Mouse (Mus musculus) stomach, postnatal 0 days (tissue): ENCODE results near the gene Notch4. TPM values are rescaled to one million over a fixed set of nuclear protein-coding genes. Genes with fewer than 3 reads are reported as not detected.
"Not testable (repeated sequence)": the region's sequence is repeated elsewhere in the genome, so short reads cannot be mapped to it uniquely, and the experiment has no call there.

ENCODE experiments used
- ATAC-seq: fragments of 200-750 bp; cut with Nextera tagmentation; 2 replicates; pipeline ENCODE4 v1.8.0; 2017; ENCODE audit not compliant: low FRiP score, low TSS enrichment
- DNase-seq: peaks from one replicate; pipeline ENCODE4 v3.0.0-alpha.2; 2016; ENCODE audit warnings: low spot score
- H3K27ac ChIP-seq: fragments of 300-500 bp; sonication (generic); replicated peaks from 2 replicates; pipeline ENCODE4 v1.5.1; 2014; ENCODE audit warnings: mild to moderate bottlenecking, control low read depth
- H3K27me3 ChIP-seq: fragments of 300-500 bp; sonication (generic); 2 replicates; pipeline ENCODE4 v1.6.1; 2014; ENCODE audit warnings: low read length; ENCODE audit not compliant: control insufficient read depth, insufficient read depth
- H3K36me3 ChIP-seq: fragments of 300-500 bp; sonication (generic); 2 replicates; pipeline ENCODE4 v1.6.1; 2014; ENCODE audit warnings: low read length, mixed read lengths; ENCODE audit not compliant: control insufficient read depth, insufficient read depth
- H3K4me1 ChIP-seq: fragments of 300-500 bp; sonication (generic); replicated peaks from 2 replicates; pipeline ENCODE4 v1.6.1; 2014; ENCODE audit warnings: antibody characterized with exemption; ENCODE audit not compliant: control insufficient read depth, insufficient read depth
- H3K4me2 ChIP-seq: fragments of 300-500 bp; sonication (generic); replicated peaks from 2 replicates; pipeline ENCODE4 v1.6.1; 2014; ENCODE audit warnings: low read depth, mild to moderate bottlenecking, control low read depth, moderate library complexity
- H3K4me3 ChIP-seq: fragments of 300-500 bp; sonication (generic); 2 replicates; pipeline ENCODE4 v1.5.1; 2014; ENCODE audit warnings: low read depth, low read length, control low read depth
- H3K9ac ChIP-seq: fragments of 300-500 bp; sonication (generic); 2 replicates; pipeline ENCODE4 v1.6.1; 2014; ENCODE audit warnings: mild to moderate bottlenecking, low read length, control low read depth, mixed read lengths
- H3K9me3 ChIP-seq: fragments of 300-500 bp; sonication (generic); 2 replicates; pipeline ENCODE4 v1.6.1; 2016; ENCODE audit warnings: low read length; ENCODE audit not compliant: control insufficient read depth
- CTCF ChIP-seq: IDR thresholded peaks from 2 replicates; pipeline ENCODE4 v1.5.1; 2016; ENCODE audit warnings: antibody characterized with exemption, low read depth, mild to moderate bottlenecking, moderate library complexity
- EP300 ChIP-seq: optimal IDR thresholded peaks from 2 replicates; pipeline ENCODE3; 2016; ENCODE audit warnings: antibody characterized with exemption
- WGBS: fragments of 180-500 bp; shearing (Covaris S2); extraction: QIAGEN DNeasy Blood & Tissue Kit; methylation state at CpG from one replicate; pipeline ENCODE4 v1.1.7; 2014; 5-methylcytosine and 5-hydroxymethylcytosine counted together
- polyA plus RNA-seq: library from polyadenylated mRNA; unstranded; fragments of >200 nt; fragmentation: Nextera tagmentation; extraction: Ambion mirVana; gene quantifications from 2 replicates; pipeline ENCODE4 v1.2.1, GENCODE M21; 2015

Notch4 gene
- 2.4 and 3.1 TPM in 2 replicates for polyA plus RNA-seq

DNA sequence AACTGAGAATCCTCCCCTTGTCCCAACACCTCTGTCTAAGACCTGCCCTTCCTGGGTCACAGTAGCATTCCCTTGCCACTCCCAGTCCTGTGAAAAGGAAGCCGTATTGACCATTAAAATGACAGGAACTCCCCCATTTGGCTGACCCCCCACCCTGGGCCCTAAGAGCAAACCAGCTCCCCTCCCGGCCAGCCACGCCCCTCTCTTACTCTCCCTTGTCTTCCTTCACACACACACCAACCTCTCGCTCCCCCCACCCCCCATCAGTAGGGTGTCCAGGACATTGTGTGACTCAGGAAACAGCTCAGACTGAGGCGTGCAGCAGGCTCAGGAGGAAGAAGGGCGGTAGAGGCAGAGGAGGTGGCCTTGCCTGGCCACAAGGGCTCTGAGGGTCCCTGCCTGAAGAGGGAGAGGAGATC is at the start of gene Notch4:
Gene Notch4, plus strand, starts transcription at position 266 of the 419 bp plus-strand sequence.
- Histone ChIP-seq H3K27me3 (no peaks in the 10 kb centered on the region), H3K4me1 (peaks cover 3% of the 10 kb centered on the region; the same call in 1 of the 2 replicates), H3K36me3 (no peaks in the 10 kb centered on the region), H3K4me2 (peak within 1 kb of the TSS; percentile 34), H3K9me3 (no peaks in the 10 kb centered on the region), H3K9ac (peak within 1 kb of the TSS; percentile 41; the same call in 1 of the 2 replicates), H3K4me3 (peak within 1 kb of the TSS; percentile 8; the same call in 1 of the 2 replicates), H3K27ac (peak within 1 kb of the TSS; percentile 76)
- TF ChIP-seq CTCF (no peak; the same call in 1 of the 2 replicates), EP300 (no peak)
- peak; percentile 63 for ATAC-seq
- WGBS: 17% methylated on average over 6 of the region's 6 CpGs
- peak; percentile 52 for DNase-seq

DNA sequence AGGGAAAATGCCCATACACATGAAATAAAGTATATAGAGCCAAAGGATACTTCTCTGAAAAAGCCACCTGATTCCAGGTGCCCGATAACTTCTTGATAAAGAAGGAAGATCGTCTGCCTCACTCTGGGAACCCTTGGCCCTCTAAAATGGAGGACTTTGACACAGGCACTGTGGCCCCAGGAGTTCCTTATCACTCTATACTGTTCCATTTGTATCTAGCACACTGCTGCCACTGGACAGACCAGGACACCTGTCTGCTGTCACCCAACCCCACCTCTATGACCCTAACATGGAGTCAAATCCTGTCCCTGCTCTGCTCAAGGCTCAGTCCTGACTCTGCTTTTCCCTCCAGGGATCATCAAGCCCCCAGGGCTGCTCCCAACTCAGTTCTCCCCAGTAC is 47.6 kb upstream of the Notch4 start:
- ATAC-seq: no peak
- DNase-seq: no peak
- Histone ChIP-seq H3K4me3 (no peak overlapping the region), H3K4me1 (no peaks in the 10 kb centered on the region), H3K9me3 (no peaks in the 10 kb centered on the region), H3K36me3 (no peaks in the 10 kb centered on the region), H3K9ac (no peak overlapping the region), H3K27me3 (no peaks in the 10 kb centered on the region), H3K27ac (no peak overlapping the region), H3K4me2 (no peak overlapping the region)
- 75% methylated on average over 2 of the region's 2 CpGs for WGBS
- TF ChIP-seq CTCF (no peak), EP300 (no peak)

DNA sequence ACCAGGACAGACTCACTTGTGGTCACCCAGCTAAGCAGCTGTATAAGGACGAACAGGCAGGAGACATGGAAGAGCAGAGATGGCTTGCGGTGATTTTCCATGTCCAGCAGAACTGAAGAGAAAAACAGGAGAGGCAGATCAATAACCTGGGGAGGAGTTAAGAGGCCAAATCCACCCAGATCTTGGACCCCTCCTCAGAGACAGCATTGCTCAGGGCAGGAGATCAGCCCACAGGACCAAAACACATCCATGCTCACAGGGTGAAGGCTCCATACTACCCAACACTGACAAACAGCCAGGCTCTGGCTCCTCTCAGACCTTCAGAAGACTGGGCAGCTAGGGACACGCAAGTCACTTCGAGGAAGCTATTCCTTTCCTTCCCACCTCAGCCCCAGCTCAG is 46.8 kb upstream of the Notch4 start, which contains the start of gene Btnl6:
Gene Btnl6, minus strand, starts transcription at position 101 of the 400 bp plus-strand sequence.
- H3K27ac ChIP-seq: no peak within 1 kb of the TSS
- H3K4me2 ChIP-seq: no peak within 1 kb of the TSS
- no peak within 1 kb of the TSS for H3K9ac ChIP-seq
- WGBS: 86% methylated on average over 4 of the region's 4 CpGs
- H3K4me1 ChIP-seq: no peaks in the 10 kb centered on the region
- DNase-seq (no peak), ATAC-seq (no peak)
- H3K27me3 ChIP-seq: no peaks in the 10 kb centered on the region
- TF ChIP-seq CTCF (no peak), EP300 (no peak)
- no peaks in the 10 kb centered on the region for H3K9me3 ChIP-seq
- H3K36me3 ChIP-seq: no peaks in the 10 kb centered on the region
- H3K4me3 ChIP-seq: no peak within 1 kb of the TSS

- TF ChIP-seq CTCF: no peak
- no peak for TF ChIP-seq EP300
- no peak overlapping the region for H3K4me2 ChIP-seq
- H3K9me3 ChIP-seq: no peaks in the 10 kb centered on the region
- H3K4me1 ChIP-seq: no peaks in the 10 kb centered on the region
- WGBS: 82% methylated on average over 4 of the region's 4 CpGs
- H3K27me3 ChIP-seq: no peaks in the 10 kb centered on the region
- H3K9ac ChIP-seq: no peak overlapping the region
- H3K36me3 ChIP-seq: no peaks in the 10 kb centered on the region
- DNase-seq: no peak
- ATAC-seq: peak; percentile 18; the same call in 1 of the 2 replicates
- no peak overlapping the region for H3K4me3 ChIP-seq
- no peak overlapping the region for H3K27ac ChIP-seq
Observed at GRCm38 (mm10) chr17:34517795-34518194, 46.3 kb upstream of the Notch4 start.

GRCm38 (mm10) chr17:34518571-34518970 is 45.5 kb upstream of the Notch4 start:
- H3K36me3 ChIP-seq, H3K4me3 ChIP-seq, ATAC-seq, H3K4me1 ChIP-seq, H3K4me2 ChIP-seq, H3K27ac ChIP-seq, H3K9me3 ChIP-seq, DNase-seq, H3K9ac ChIP-seq, H3K27me3 ChIP-seq: not testable (repeated sequence)
- WGBS: 70% methylated on average over 3 of the region's 3 CpGs

GRCm38 (mm10) chr17:34519001-34519400 is 45.1 kb upstream of the Notch4 start:
- no peaks in the 10 kb centered on the region for H3K4me1 ChIP-seq
- no peak overlapping the region for H3K9ac ChIP-seq
- ATAC-seq: no peak
- H3K4me3 ChIP-seq: no peak overlapping the region
- no peaks in the 10 kb centered on the region for H3K9me3 ChIP-seq
- no peaks in the 10 kb centered on the region for H3K36me3 ChIP-seq
- no peak overlapping the region for H3K4me2 ChIP-seq
- H3K27me3 ChIP-seq: no peaks in the 10 kb centered on the region
- H3K27ac ChIP-seq: no peak overlapping the region
- 54% methylated on average over 1 of the region's 1 CpGs for WGBS
- no peak for DNase-seq
- TF ChIP-seq EP300: no peak
- TF ChIP-seq CTCF: no peak
